Mouse (Mus musculus): ENCODE data around the gene Rgs4.

- no peak for TF ChIP-seq CTCF (IDR thresholded peaks at IDR 0.05; ENCODE audit: low read depth)
- TF ChIP-seq EP300 (IDR thresholded peaks at IDR 0.05; ENCODE audit: low read depth) = no peak
Measured at GRCm38 (mm10) chr1:169792437-169792836, 45.0 kb upstream of the Rgs4 start.
